Mouse (Mus musculus) activated CD4-positive, CD25-positive, alpha-beta regulatory T cell (primary cell): ENCODE data around the gene Il9r. TPM values are rescaled to one million over a fixed set of nuclear protein-coding genes. Genes with fewer than 3 reads are reported as not detected.

ENCODE experiments used
- polyA plus RNA-seq, 2 experiments: library from polyadenylated mRNA; unstranded; fragments of 100-300 nt; shearing (Covaris generic); gene quantifications; one replicate each; pipeline ENCODE4 v1.2.1; 2017

The Il9r gene
- polyA plus RNA-seq, result 10 to 100 TPM in 1 of 2 experiments, 1 to 10 TPM in 1; 7.2 to 23.8 TPM

DNA sequence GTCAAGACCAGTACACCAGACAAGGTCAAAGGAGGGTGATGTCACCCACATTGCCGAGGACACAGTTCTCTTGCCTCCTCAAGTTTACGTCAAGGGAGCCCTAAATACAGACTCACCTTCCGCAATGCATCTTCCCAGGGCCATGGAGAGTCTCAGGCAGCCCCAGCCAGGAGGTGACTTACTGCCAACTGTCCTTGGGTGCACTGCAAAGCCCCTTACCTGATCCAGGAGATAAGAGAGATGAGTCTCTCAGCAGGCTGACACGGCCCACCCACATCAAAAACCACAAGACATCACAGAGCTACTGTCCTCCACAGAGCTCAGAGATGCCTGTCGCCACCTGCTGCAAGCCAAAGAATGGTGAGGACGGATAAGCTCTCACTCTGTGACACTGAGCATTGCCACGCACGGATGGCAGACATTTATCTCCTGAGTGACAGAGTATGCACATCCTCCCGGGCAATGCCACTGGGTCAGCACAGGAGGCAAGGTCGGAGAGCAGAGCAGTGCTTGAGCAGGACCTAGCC, at the start of gene Il9r:
Il9r (minus strand) TSS at position 205 of the 527 bp plus-strand sequence.

DNA sequence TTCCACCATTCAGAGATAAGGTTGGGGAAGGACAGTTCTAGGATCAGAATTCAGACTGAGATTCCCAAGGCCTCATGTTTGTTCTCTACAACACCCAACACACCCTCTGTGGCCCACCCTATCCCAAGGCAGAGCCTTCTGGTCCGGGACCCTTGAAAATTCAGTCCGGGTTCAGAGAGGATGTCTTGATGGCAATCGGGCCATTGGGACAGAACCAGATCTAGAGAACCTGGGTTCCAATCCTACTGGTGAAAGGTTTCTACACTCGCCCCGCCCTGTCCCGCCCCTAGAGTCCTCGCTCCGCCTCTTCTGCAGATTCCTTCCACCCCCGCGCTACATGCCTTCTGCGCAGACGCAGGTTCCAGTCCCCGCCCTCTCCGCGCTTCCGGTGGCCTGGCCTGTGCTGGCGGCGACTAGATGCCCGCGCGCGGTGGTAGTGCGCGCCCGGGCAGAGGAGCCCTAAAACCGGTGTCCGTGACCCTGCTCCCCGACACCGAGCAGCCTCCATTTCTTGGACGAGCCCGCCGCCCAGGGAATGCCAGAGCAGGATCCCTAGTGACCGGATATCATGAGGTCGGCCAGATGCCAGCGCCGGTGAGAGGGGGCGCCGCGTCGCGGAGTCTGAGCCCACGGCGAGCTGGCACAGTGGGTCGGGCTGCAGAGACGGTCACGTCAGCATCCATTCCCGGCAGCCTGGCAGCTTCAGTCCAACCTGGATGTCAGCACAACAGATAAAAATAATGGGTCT, 26.2 kb upstream of the Il9r start, which contains the start of gene Mpg:
Mpg (plus strand) TSS at position 382 of the 748 bp plus-strand sequence.

DNA sequence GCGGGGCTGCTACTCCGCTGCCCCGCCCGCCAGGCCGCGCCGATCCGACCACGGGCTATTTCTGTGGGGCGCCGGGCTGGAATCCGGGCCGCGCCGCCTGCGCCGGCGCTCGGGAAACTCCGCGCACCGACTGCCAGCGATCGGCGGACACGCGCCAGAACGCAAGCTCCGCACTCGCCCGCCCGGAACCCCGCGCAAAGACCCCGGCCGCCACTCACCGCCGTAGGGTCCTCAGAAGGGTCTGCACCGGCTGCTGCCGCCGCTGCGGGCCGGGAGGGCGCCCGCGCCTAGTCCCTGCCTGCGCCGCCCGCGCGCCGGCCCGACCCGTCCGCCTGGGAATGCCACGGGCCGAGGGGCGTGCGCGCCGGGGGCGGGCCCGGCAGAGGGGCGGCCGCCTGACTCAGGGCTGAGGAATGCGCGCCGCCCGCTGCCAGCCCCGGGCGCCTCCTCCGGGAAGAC, 21.9 kb upstream of the Il9r start, which contains the start of gene Rhbdf1:
Rhbdf1 (minus strand) TSS at position 350 of the 459 bp plus-strand sequence.

DNA sequence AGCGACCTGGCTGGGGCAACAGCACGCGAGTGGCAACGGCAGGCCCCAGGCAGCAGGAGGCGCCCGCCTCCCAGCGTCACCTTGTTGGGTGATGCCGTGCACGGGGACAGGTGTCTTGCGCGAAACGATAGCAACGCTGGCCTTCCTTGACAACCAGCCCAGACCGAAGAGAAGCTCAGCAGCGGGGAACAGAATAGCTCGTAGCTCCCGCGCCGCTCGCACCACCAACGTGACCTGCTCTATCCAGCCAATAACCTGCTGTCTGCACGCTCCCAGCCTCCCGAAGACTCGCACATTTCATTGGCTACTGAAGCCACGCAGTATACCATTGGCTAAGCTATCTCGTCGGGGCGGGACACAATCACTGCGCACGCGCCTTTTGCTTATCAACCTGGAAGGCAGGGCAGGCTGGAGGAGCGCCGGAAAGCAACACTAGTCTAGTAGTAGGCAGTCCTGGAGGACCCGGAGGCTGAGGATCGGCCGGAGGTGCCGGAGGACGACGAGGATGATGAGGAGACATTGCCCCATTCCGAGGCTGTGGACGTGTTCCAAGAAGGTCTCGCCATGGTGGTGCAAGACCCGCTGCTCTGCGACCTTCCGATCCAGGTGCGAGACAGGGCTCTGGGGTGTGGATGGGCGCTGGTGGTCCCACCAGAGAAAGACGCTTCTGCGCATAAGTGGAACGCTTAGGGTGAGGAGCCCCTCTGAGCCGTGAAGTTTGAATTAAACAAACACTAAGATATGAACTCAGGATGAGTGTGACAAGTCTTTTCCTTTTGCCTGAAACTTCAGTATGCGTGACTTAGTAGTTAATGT, 5.2 kb upstream of the Il9r start, which contains the start of gene Snrnp25:
Snrnp25 (plus strand) TSS at position 358 of the 816 bp plus-strand sequence.

Other genes with a start within 250 kb of the Il9r start
- gene 4930524B15Rik, start 234.7 kb downstream of the Il9r start, polyA plus RNA-seq, result not detected
- gene Nsg2, start 199.8 kb downstream of the Il9r start, polyA plus RNA-seq, result 100 to 1,000 TPM in 1 of 2 experiments, 10 to 100 TPM in 1; 74.9 to 188 TPM
- 10 to 100 TPM; 57.6 to 60.8 TPM for gene Snrnp25, start 5.1 kb upstream of the Il9r start, polyA plus RNA-seq
- 1 to 10 TPM in 1 of 2 experiments, under 1 TPM in 1; 0.15 to 2.6 TPM for gene Rhbdf1, start 22.0 kb upstream of the Il9r start, polyA plus RNA-seq
- gene Mpg, start 26.2 kb upstream of the Il9r start, polyA plus RNA-seq, result 10 to 100 TPM; 26.1 to 44.5 TPM
- 10 to 100 TPM; 44.2 to 46.7 TPM for gene Nprl3, start 67.4 kb upstream of the Il9r start, polyA plus RNA-seq
- gene Hba-x, start 76.1 kb upstream of the Il9r start, polyA plus RNA-seq, result not detected
- gene Hba-a1, start 83.2 kb upstream of the Il9r start, polyA plus RNA-seq, result 100 to 1,000 TPM; 183 to 235 TPM
- gene Hbq1b, start 86.7 kb upstream of the Il9r start, polyA plus RNA-seq, result 1 to 10 TPM in 1 of 2 experiments, not detected in 1; 1.2 TPM
- 100 to 1,000 TPM; 293 to 315 TPM for gene Hba-a2, start 96.2 kb upstream of the Il9r start, polyA plus RNA-seq
- not detected for gene Hbq1a, start 99.8 kb upstream of the Il9r start, polyA plus RNA-seq
- gene Sh3pxd2b, start 147.5 kb upstream of the Il9r start, polyA plus RNA-seq, result under 1 TPM; 0.20 to 0.45 TPM